Mouse (Mus musculus) bone marrow, adult 2 months (tissue): ENCODE measurements around the gene Zcchc10.

ENCODE experiments used
- CTCF ChIP-seq: fragments of 200-500 bp; IDR thresholded peaks from 2 replicates; pipeline ENCODE4 v1.5.1; 2011; ENCODE audit warnings: low read length, control low read depth; ENCODE audit not compliant: control insufficient read depth, insufficient read depth
- POLR2A ChIP-seq: fragments of 200-500 bp; IDR thresholded peaks from 2 replicates; pipeline ENCODE4 v1.6.1; 2011; ENCODE audit warnings: low read depth, mild to moderate bottlenecking, control low read depth, low read length, borderline replicate concordance; ENCODE audit not compliant: control insufficient read depth

DNA sequence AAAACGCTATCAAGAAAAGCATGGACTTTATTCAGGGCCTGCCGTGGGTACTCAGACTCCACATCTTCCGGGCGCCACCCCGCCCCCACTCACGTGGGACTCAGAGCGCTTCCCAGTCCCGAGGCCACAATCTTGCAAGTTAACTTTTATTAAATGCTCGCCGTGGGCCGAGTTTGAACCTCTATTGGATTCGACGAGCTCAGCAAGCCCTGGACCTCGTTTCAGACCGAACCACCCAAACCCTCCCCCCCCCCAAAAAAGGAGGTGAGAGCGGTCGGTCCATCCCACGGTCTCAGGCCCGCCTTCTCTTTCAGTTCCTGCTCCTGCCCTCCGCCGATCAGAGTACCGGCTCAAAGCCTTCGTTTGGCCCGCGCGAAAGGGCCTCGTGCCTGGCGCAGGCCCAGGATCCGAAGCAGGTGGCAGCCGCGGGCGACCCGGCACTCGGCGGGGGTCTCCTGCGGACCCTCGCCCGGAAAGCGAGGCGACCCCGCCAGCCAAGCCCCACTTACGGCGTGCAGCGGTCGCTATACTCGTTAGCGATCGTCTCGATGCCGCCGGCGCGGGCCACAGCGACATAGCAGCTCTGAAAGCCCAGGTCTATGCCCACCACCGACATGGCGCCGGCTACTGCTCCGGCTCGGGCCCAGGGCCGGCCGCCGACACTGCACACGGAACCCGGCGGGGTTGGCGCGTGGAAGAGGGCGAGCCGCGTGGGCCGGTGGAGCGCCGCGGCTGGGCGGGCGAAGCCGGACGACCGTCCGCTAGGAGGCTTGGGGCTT lies 24.7 kb upstream of the Zcchc10 start:
- TF ChIP-seq CTCF (no peak), POLR2A (peak; percentile 49; the same call in 1 of the 2 replicates)
